Mouse (Mus musculus) limb, embryonic 11.5 days (tissue): ENCODE data around the gene Trappc3. TPM values are rescaled to one million over a fixed set of nuclear protein-coding genes. Genes with fewer than 3 reads are reported as not detected.
A peak's percentile ranks its signal among the peaks of the same experiment; 100 is the strongest.

Source experiments
- ATAC-seq: fragments of 200-750 bp; cut with Nextera tagmentation; 2 replicates; pipeline ENCODE4 v1.8.0; 2017; ENCODE audit warnings: low read depth; ENCODE audit not compliant: insufficient number of reproducible peaks, low FRiP score, low TSS enrichment
- DNase-seq: peaks from one replicate; pipeline ENCODE4 v3.0.0-alpha.2; 2015; ENCODE audit warnings: low spot score
- H3K27ac ChIP-seq: fragments of 300-500 bp; sonication (generic); replicated peaks from 2 replicates; pipeline ENCODE4 v1.5.1; 2014; ENCODE audit warnings: low read depth, mild to moderate bottlenecking, low read length
- H3K27me3 ChIP-seq: fragments of 300-500 bp; sonication (generic); 2 replicates; pipeline ENCODE4 v1.6.1; 2014; ENCODE audit warnings: mild to moderate bottlenecking, low read length, mixed read lengths; ENCODE audit not compliant: control insufficient read depth, insufficient read depth
- H3K36me3 ChIP-seq: fragments of 300-500 bp; sonication (generic); 2 replicates; pipeline ENCODE4 v1.6.1; 2014; ENCODE audit warnings: mild to moderate bottlenecking, low read length, moderate library complexity, mixed read lengths; ENCODE audit not compliant: control insufficient read depth, insufficient read depth
- H3K4me1 ChIP-seq: fragments of 300-500 bp; sonication (generic); 2 replicates; pipeline ENCODE4 v1.6.1; 2014; ENCODE audit warnings: low read length, mixed read lengths; ENCODE audit not compliant: control insufficient read depth, insufficient read depth
- H3K4me2 ChIP-seq: fragments of 300-500 bp; sonication (generic); 2 replicates; pipeline ENCODE4 v1.6.1; 2014; ENCODE audit warnings: low read depth, mild to moderate bottlenecking, moderate library complexity; ENCODE audit not compliant: severe bottlenecking
- H3K4me3 ChIP-seq: fragments of 300-500 bp; sonication (generic); 2 replicates; pipeline ENCODE4 v1.5.1; 2014; ENCODE audit warnings: low read depth, low read length
- H3K9ac ChIP-seq: fragments of 300-500 bp; sonication (generic); 2 replicates; pipeline ENCODE4 v1.6.1; 2014; ENCODE audit warnings: mild to moderate bottlenecking, low read length
- H3K9me3 ChIP-seq: fragments of 300-500 bp; sonication (generic); 2 replicates; pipeline ENCODE4 v1.6.1; 2016; ENCODE audit warnings: low read length; ENCODE audit not compliant: control insufficient read depth
- WGBS: fragments of 180-500 bp; shearing (Covaris S2); extraction: QIAGEN DNeasy Blood & Tissue Kit; methylation state at CpG from one replicate; pipeline ENCODE4 v1.1.7; 2014; 5-methylcytosine and 5-hydroxymethylcytosine counted together
- polyA plus RNA-seq: library from polyadenylated mRNA; unstranded; fragments of >200 nt; fragmentation: Nextera tagmentation; extraction: Ambion mirVana; gene quantifications from 2 replicates; pipeline ENCODE4 v1.2.1, GENCODE M21; 2014

Gene Trappc3
- polyA plus RNA-seq, 1 experiment from 2014 or later, result 25.0 TPM

GRCm38 (mm10) chr4:126295152-126295551 lies 33.0 kb downstream of the Trappc3 start:
- Histone ChIP-seq H3K4me2 (no peak overlapping the region), H3K27me3 (peaks cover 11% of the 10 kb centered on the region), H3K9me3 (no peaks in the 10 kb centered on the region), H3K4me1 (peaks cover 17% of the 10 kb centered on the region), H3K9ac (no peak overlapping the region), H3K27ac (no peak overlapping the region), H3K4me3 (no peak overlapping the region), H3K36me3 (no peaks in the 10 kb centered on the region)
- WGBS, result 69% methylated on average over 6 of the region's 6 CpGs
- ATAC-seq, result no peak
- no peak for DNase-seq

- H3K27ac ChIP-seq, result no peak overlapping the region
- H3K36me3 ChIP-seq, result no peaks in the 10 kb centered on the region; the same call in 1 of the 2 replicates
- no peak for ATAC-seq
- 40% methylated on average over 4 of the region's 4 CpGs for WGBS
- H3K9ac ChIP-seq, result no peak overlapping the region
- H3K4me3 ChIP-seq, result no peak overlapping the region
- peaks cover 19% of the 10 kb centered on the region for H3K27me3 ChIP-seq
- no peak for DNase-seq
- no peaks in the 10 kb centered on the region for H3K9me3 ChIP-seq
- H3K4me1 ChIP-seq, result peaks cover 24% of the 10 kb centered on the region
- H3K4me2 ChIP-seq, result no peak overlapping the region
These were observed 33.8 kb downstream of the Trappc3 start for GRCm38 (mm10) chr4:126295937-126296336.

DNA sequence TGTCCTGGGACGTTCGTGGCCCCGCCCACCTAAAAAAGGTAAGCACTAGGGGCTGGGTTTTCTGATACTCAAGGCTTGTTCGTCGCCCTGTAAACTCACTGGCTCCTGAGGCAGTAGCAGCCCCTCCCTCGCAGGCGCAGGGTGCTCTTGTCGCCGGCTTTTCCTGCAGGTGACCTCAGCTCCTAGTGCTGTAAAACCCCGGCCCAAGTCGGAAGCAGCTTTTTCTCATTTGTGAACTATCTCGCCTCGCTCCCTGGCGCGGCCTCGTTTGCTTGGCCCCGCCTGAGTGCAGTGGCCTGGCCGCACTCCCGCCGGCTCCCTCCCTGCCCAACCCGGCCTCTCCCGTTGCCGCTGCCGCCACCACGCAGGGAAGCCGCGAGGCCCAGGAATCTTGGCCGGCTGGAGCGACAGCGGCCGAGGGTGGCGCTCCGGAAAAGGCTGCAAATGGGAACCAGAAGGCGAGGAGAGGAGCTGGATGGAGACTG lies 34.5 kb downstream of the Trappc3 start:
- ATAC-seq (no peak), DNase-seq (peak; percentile 78)
- Histone ChIP-seq H3K4me3 (peak overlapping the region; percentile 28), H3K9ac (peak overlapping the region; percentile 58), H3K27me3 (peaks cover 22% of the 10 kb centered on the region), H3K4me2 (peak overlapping the region; percentile 61), H3K27ac (peak overlapping the region; percentile 59; the same call in 1 of the 2 replicates), H3K36me3 (no peaks in the 10 kb centered on the region; the same call in 1 of the 2 replicates), H3K4me1 (peaks cover 28% of the 10 kb centered on the region), H3K9me3 (no peaks in the 10 kb centered on the region)
- whole genome bisulfite sequencing, result under 1% methylated on average over 34 of the region's 34 CpGs

DNA sequence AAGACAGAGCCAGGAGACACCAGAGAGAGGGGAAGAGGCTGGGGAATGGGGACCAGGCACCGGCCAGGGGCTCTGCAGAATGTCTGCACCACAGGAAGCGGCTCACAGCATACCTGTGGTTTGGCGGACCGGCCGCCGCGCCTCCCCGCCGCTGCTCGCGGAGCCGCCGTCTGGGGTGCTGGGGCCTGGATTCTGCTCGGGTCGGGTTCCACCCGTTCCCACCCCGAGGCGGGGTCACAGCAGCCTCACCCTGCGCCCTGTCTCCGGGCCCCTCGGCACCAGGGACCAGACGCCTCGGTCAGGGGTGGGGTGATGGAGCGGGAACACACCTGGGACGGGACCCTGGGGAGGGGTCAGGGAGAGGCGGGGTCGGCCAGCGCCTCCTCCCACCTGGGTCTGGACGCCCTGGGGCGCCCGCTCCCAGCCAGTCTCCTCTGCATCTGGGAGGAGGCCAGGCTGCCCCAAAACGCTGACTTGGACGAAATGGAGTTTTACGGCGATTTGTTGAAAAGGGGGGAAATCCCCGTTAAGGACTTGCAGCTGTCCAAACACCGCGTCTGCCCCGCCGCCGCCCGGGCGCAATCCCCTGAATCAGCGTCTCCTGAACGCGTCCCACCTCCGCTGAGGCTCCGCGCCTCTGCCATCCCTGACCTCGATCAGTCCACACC lies 38.9 kb downstream of the Trappc3 start:
- Histone ChIP-seq H3K4me2 (peak overlapping the region; percentile 85), H3K27me3 (peaks cover 32% of the 10 kb centered on the region), H3K9me3 (no peaks in the 10 kb centered on the region), H3K9ac (peak overlapping the region; percentile 43), H3K27ac (no peak overlapping the region), H3K36me3 (no peaks in the 10 kb centered on the region; the same call in 1 of the 2 replicates), H3K4me3 (peak overlapping the region; percentile 43), H3K4me1 (peaks cover 32% of the 10 kb centered on the region)
- DNase-seq (peak; percentile 59), ATAC-seq (peak; percentile 32; the same call in 1 of the 2 replicates)
- WGBS, result under 1% methylated on average over 50 of the region's 50 CpGs

GRCm38 (mm10) chr4:126301584-126302309 lies 39.6 kb downstream of the Trappc3 start:
- peaks cover 29% of the 10 kb centered on the region for H3K27me3 ChIP-seq
- no peaks in the 10 kb centered on the region for H3K9me3 ChIP-seq
- WGBS, result 2% methylated on average over 27 of the region's 27 CpGs
- peak; percentile 50 for DNase-seq
- peak overlapping the region; percentile 43 for H3K4me3 ChIP-seq
- peak overlapping the region; percentile 27; the same call in 1 of the 2 replicates for H3K9ac ChIP-seq
- H3K27ac ChIP-seq, result no peak overlapping the region
- peaks cover 28% of the 10 kb centered on the region for H3K4me1 ChIP-seq
- H3K4me2 ChIP-seq, result peak overlapping the region; percentile 85
- ATAC-seq, result no peak
- no peaks in the 10 kb centered on the region; the same call in 1 of the 2 replicates for H3K36me3 ChIP-seq

DNA sequence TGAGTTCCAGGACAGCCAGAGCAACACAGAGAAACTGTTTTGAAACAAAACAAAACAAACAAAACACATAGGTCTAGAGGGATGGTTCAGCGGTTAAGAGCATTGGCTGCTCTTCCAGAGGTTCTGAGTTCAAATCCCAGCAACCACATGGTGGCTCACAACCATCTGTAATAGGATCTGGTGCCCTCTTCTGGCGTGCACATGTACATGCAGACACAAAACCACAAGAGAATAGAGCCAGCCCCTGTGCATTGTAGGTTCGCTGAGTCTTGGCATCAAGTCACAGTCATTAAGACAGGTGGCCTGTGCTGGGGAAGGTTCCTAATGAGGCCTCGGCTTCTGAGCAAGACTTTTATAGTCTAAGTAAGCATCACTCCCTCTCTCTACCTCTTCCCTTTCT lies 41.8 kb downstream of the Trappc3 start:
- Histone ChIP-seq H3K27ac (no peak overlapping the region), H3K36me3 (no peaks in the 10 kb centered on the region; the same call in 1 of the 2 replicates), H3K9me3 (no peaks in the 10 kb centered on the region), H3K4me3 (no peak overlapping the region), H3K4me1 (peaks cover 20% of the 10 kb centered on the region), H3K27me3 (peaks cover 25% of the 10 kb centered on the region), H3K9ac (no peak overlapping the region), H3K4me2 (no peak overlapping the region)
- no peak for ATAC-seq
- DNase-seq, result no peak
- 58% methylated on average over 4 of the region's 4 CpGs for WGBS

DNA sequence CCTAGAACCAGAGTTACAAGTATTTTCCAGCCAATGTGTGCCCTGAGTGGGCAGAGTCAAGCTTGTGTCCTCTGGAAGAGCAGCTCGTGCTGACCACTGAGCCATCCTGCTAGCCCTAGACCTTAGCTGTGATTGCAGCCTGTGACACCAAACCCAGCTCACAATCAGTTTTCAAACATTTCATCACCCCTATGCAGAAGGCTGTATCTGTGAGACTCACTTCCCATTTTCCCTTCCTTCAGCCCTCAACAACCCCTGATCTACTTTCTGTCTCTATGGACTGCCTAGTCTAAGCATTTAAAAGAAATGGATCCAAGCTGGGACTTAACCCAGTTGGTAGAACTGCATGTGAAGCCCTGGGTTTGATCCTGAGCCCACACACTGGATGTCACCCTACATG lies 43.3 kb downstream of the Trappc3 start:
- DNase-seq (no peak), ATAC-seq (no peak)
- H3K4me1 ChIP-seq, result peaks cover 16% of the 10 kb centered on the region
- H3K27me3 ChIP-seq, result peaks cover 18% of the 10 kb centered on the region
- H3K4me2 ChIP-seq, result no peak overlapping the region
- H3K36me3 ChIP-seq, result no peaks in the 10 kb centered on the region; the same call in 1 of the 2 replicates
- no peak overlapping the region for H3K9ac ChIP-seq
- H3K4me3 ChIP-seq, result no peak overlapping the region
- WGBS, result 100% methylated on average over 1 of the region's 1 CpGs
- no peaks in the 10 kb centered on the region for H3K9me3 ChIP-seq
- no peak overlapping the region for H3K27ac ChIP-seq

GRCm38 (mm10) chr4:126306058-126306457 lies 43.9 kb downstream of the Trappc3 start:
- Histone ChIP-seq H3K4me2 (no peak overlapping the region), H3K4me1 (peaks cover 10% of the 10 kb centered on the region), H3K27me3 (peaks cover 12% of the 10 kb centered on the region), H3K9me3 (no peaks in the 10 kb centered on the region), H3K9ac (no peak overlapping the region), H3K36me3 (no peaks in the 10 kb centered on the region; the same call in 1 of the 2 replicates), H3K27ac (no peak overlapping the region), H3K4me3 (no peak overlapping the region)
- DNase-seq (no peak), ATAC-seq (no peak)
- WGBS, result 89% methylated on average over 6 of the region's 6 CpGs
